Mouse (Mus musculus) cerebellum, adult 2 months (tissue): Measurements from ENCODE around the gene Dapp1. TPM values are rescaled to one million over a fixed set of nuclear protein-coding genes. Genes with fewer than 3 reads are reported as not detected.

Source experiments
- DNase-seq, 2 experiments: peaks; one replicate each; pipeline ENCODE4 v3.0.0; 2021
- H3K27ac ChIP-seq: fragments of 200-500 bp; 2 replicates; pipeline ENCODE4 v1.5.1; 2012; ENCODE audit warnings: low read length, control low read depth, inconsistent platforms; ENCODE audit not compliant: insufficient read depth
- H3K27me3 ChIP-seq: fragments of 200-500 bp; 2 replicates; pipeline ENCODE4 v1.6.1; 2012; ENCODE audit warnings: inconsistent platforms, mild to moderate bottlenecking, low read length, moderate library complexity; ENCODE audit not compliant: control insufficient read depth, insufficient read depth
- H3K4me1 ChIP-seq: fragments of 200-500 bp; 2 replicates; pipeline ENCODE4 v1.6.1; 2011; ENCODE audit warnings: low read length; ENCODE audit not compliant: control insufficient read depth, insufficient read depth
- H3K4me3 ChIP-seq: fragments of 200-500 bp; replicated peaks from 2 replicates; pipeline ENCODE3; 2011; ENCODE audit warnings: mild to moderate bottlenecking, low read depth, low read length, control low read depth; ENCODE audit not compliant: insufficient read depth
- CTCF ChIP-seq: fragments of 200-500 bp; IDR thresholded peaks from 2 replicates; pipeline ENCODE4 v1.5.1; 2011; ENCODE audit warnings: low read depth, mild to moderate bottlenecking, control low read depth, low read length, moderate library complexity, borderline replicate concordance; ENCODE audit not compliant: insufficient read depth
- POLR2A ChIP-seq: fragments of 200-500 bp; IDR thresholded peaks from 2 replicates; pipeline ENCODE4 v1.6.1; 2011; ENCODE audit warnings: low read length, control low read depth, borderline replicate concordance; ENCODE audit not compliant: insufficient read depth
- WGBS: fragments of 180-500 bp; shearing (Covaris S2); methylation state at CpG from one replicate; pipeline ENCODE4 v1.1.7; 2018; 5-methylcytosine and 5-hydroxymethylcytosine counted together
- polyA plus RNA-seq: library from polyadenylated mRNA; depleted of rRNA; stranded (reverse); fragments of >200 nt; gene quantifications from 2 replicates; pipeline ENCODE4 v1.2.3, GENCODE M21; 2012

Dapp1 gene
- polyA plus RNA-seq, 1 experiment, result 1.1 TPM

GRCm38 (mm10) chr3:137980435-137981381 lies 637 bp downstream of the Dapp1 start:
- TF ChIP-seq POLR2A (no peak), CTCF (no peak)
- WGBS, result 38% methylated on average over 15 of the region's 15 CpGs
- Histone ChIP-seq H3K27me3 (no peaks in the 10 kb centered on the region), H3K4me3 (peak overlapping the region; percentile 6), H3K4me1 (no peaks in the 10 kb centered on the region), H3K27ac (no peak overlapping the region)
- DNase-seq, result no peak

- Histone ChIP-seq H3K27ac (no peak overlapping the region), H3K4me1 (no peaks in the 10 kb centered on the region), H3K27me3 (no peaks in the 10 kb centered on the region), H3K4me3 (no peak overlapping the region)
- no peak for TF ChIP-seq CTCF
- TF ChIP-seq POLR2A, result no peak
- WGBS, result 82% methylated on average over 5 of the region's 5 CpGs
- no peak for DNase-seq
Measured at GRCm38 (mm10) chr3:137978233-137978632, 3.1 kb downstream of the Dapp1 start.

GRCm38 (mm10) chr3:137977629-137978041 lies 3.7 kb downstream of the Dapp1 start:
- Histone ChIP-seq H3K4me3 (no peak overlapping the region), H3K4me1 (no peaks in the 10 kb centered on the region), H3K27me3 (no peaks in the 10 kb centered on the region), H3K27ac (no peak overlapping the region)
- TF ChIP-seq CTCF (no peak), POLR2A (no peak)
- WGBS, result 47% methylated on average over 6 of the region's 6 CpGs
- no peak for DNase-seq

- DNase-seq, result no peak
- H3K4me1 ChIP-seq, result no peaks in the 10 kb centered on the region
- H3K27me3 ChIP-seq, result no peaks in the 10 kb centered on the region
- H3K4me3 ChIP-seq, result no peak overlapping the region
- H3K27ac ChIP-seq, result no peak overlapping the region
- WGBS, result 52% methylated on average over 9 of the region's 9 CpGs
- TF ChIP-seq POLR2A (no peak), CTCF (no peak)
Measured at GRCm38 (mm10) chr3:137976943-137977628, 4.3 kb downstream of the Dapp1 start.

DNA sequence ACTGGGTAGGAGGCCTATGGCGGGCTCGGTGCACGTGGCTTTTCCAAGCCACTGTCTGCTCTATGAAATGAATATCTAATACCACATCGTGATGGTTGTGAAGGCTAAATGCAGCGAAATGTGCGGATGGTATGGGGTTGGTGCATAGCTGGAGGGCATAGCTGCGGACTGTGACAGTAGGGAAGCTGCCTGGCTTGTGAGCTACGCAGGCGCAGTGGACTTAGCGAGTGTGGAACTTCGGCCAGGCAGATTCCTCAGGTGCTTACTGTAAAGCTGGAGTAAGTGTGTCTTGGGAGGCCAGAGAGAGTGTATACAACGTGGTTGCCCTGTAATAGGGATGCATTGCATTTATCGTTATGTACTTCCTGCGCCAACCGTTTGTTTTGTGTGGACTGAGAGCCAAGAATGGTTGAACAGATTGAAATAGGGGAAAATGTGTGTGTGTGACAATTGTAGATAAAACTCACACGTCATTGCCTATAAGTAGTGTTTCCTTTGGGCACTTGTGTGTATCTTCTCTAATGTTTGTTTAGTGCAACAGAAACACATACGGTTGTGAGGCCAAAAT lies 5.4 kb downstream of the Dapp1 start:
- no peaks in the 10 kb centered on the region for H3K4me1 ChIP-seq
- no peak overlapping the region for H3K27ac ChIP-seq
- 88% methylated on average over 17 of the region's 17 CpGs for WGBS
- TF ChIP-seq POLR2A (no peak), CTCF (no peak)
- no peaks in the 10 kb centered on the region for H3K27me3 ChIP-seq
- DNase-seq, result no peak
- no peak overlapping the region for H3K4me3 ChIP-seq

- H3K4me3 ChIP-seq, result no peak overlapping the region
- WGBS, result 83% methylated on average over 7 of the region's 7 CpGs
Measured at GRCm38 (mm10) chr3:137975435-137975834, 5.9 kb downstream of the Dapp1 start.

GRCm38 (mm10) chr3:137974306-137974705 lies 7.0 kb downstream of the Dapp1 start:
- no peak overlapping the region for H3K27ac ChIP-seq
- 62% methylated on average over 8 of the region's 8 CpGs for WGBS
- no peaks in the 10 kb centered on the region for H3K4me1 ChIP-seq
- H3K27me3 ChIP-seq, result no peaks in the 10 kb centered on the region
- DNase-seq, result no peak
- H3K4me3 ChIP-seq, result no peak overlapping the region
- no peak for TF ChIP-seq CTCF
- no peak for TF ChIP-seq POLR2A

More at GRCm38 (mm10) chr3:137975435-137975834, 5.9 kb downstream of the Dapp1 start:
- Histone ChIP-seq H3K27ac (no peak overlapping the region), H3K4me1 (no peaks in the 10 kb centered on the region), H3K27me3 (no peaks in the 10 kb centered on the region)
- DNase-seq, result no peak
- TF ChIP-seq CTCF (no peak), POLR2A (no peak)
